Comparison of ENCODE assay signal across 8 mouse cellular contexts in the genomic region with DNA sequence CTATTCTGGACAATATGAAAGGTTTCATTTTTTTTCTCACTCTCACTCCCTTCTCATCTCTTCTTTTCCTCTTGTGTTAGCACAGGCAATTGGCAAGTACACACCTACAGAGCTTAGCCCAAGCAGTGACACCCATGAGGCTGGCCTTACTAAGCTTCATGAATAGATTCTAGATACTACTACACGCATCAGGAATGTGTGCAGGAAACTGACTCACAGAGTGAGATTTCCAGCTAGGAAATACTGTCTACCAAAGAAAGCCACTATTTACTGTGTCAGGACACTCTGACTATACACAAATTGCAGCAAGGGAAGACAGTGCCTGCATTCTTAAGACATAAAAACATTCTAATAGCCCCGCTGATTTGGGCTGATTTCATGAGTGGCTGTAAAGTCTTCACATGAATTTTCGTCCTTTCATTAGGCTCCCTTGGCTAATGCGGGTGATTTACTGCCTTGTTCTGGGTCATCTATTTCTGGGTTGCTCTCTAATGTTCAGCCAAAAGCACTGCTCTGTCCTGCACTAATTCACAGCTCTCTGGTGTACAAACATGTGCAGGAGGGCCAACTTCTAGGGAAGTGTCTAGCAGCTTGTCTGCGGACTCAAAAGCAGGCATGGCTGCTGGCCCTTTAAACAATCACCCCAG.
DNase-seq lines count a peak whose midpoint lies in the region; ATAC-seq and TF ChIP-seq lines count a peak whose summit lies in the region.

No protein-coding gene starts in this region.

- no peak overlapping the region for H3K4me3 ChIP-seq in midbrain, postnatal 0 days (ENCODE audit: low read depth, low read length)
- H3K4me3 ChIP-seq in midbrain, embryonic 10.5 days = no peak overlapping the region
- H3K4me3 ChIP-seq in heart, postnatal 0 days (ENCODE audit: low read depth, low read length) = no peak overlapping the region
- H3K4me3 ChIP-seq in neural tube, embryonic 12.5 days = no peak overlapping the region

- peak; percentile 10 for DNase-seq in cerebellum, adult 8-10 months
- no peak for DNase-seq in cerebellum, adult 11 months
- DNase-seq in midbrain, postnatal 0 days (ENCODE audit: low spot score) = peak; percentile 43
- no peak for DNase-seq in midbrain, embryonic 10.5 days (ENCODE audit: low spot score)
- DNase-seq in heart, postnatal 0 days (ENCODE audit: low spot score) = peak; percentile 39
- DNase-seq in left cerebral cortex, postnatal 14 days (ENCODE audit: low spot score in 2 of 2) = no peak
- DNase-seq in lung, postnatal 14 days = no peak

- H3K9ac ChIP-seq in midbrain, postnatal 0 days (replicated peaks; ENCODE audit: low read length, poor library complexity, severe bottlenecking) = no peak overlapping the region
- no peak overlapping the region for H3K9ac ChIP-seq in heart, postnatal 0 days (replicated peaks; ENCODE audit: low read depth, low read length)
- no peak overlapping the region for H3K9ac ChIP-seq in neural tube, embryonic 12.5 days

- H3K36me3 ChIP-seq in midbrain, postnatal 0 days (ENCODE audit: insufficient read depth, low read length) = peaks cover 5% of the 10 kb centered on the region; the same call in 1 of the 2 replicates
- H3K36me3 ChIP-seq in midbrain, embryonic 10.5 days = peaks cover 26% of the 10 kb centered on the region
- H3K36me3 ChIP-seq in heart, postnatal 0 days (replicated peaks; ENCODE audit: control insufficient read depth, insufficient read depth, low read length) = peaks cover 26% of the 10 kb centered on the region
- H3K36me3 ChIP-seq in neural tube, embryonic 12.5 days = peaks cover 2% of the 10 kb centered on the region; the same call in 1 of the 2 replicates

- 66% methylated on average over 5 of the region's 5 CpGs for WGBS in midbrain, postnatal 0 days
- WGBS in midbrain, embryonic 10.5 days = 82% methylated on average over 5 of the region's 5 CpGs
- WGBS in heart, postnatal 0 days = 35% methylated on average over 5 of the region's 5 CpGs
- 23% methylated on average over 5 of the region's 5 CpGs for WGBS in neural tube, embryonic 12.5 days

- intact Hi-C loops in left cerebral cortex, postnatal 14 days (cut with DNase I) = no loop called here

- H3K27me3 ChIP-seq in midbrain, postnatal 0 days (ENCODE audit: insufficient read depth, low read length) = no peaks in the 10 kb centered on the region
- H3K27me3 ChIP-seq in midbrain, embryonic 10.5 days (ENCODE audit: low read depth, poor library complexity, severe bottlenecking) = no peaks in the 10 kb centered on the region
- no peaks in the 10 kb centered on the region for H3K27me3 ChIP-seq in heart, postnatal 0 days (ENCODE audit: control insufficient read depth, insufficient read depth, low read length)
- no peaks in the 10 kb centered on the region for H3K27me3 ChIP-seq in neural tube, embryonic 12.5 days (replicated peaks)

- no peaks in the 10 kb centered on the region for H3K4me1 ChIP-seq in midbrain, postnatal 0 days (ENCODE audit: insufficient read depth, low read length)
- H3K4me1 ChIP-seq in midbrain, embryonic 10.5 days = no peaks in the 10 kb centered on the region
- H3K4me1 ChIP-seq in heart, postnatal 0 days (ENCODE audit: control insufficient read depth, insufficient read depth) = peaks cover 30% of the 10 kb centered on the region
- peaks cover 17% of the 10 kb centered on the region for H3K4me1 ChIP-seq in neural tube, embryonic 12.5 days

- no peak for ATAC-seq in midbrain, postnatal 0 days (ENCODE audit: low FRiP score)
- peak; percentile 47; the same call in 1 of the 2 replicates for ATAC-seq in heart, postnatal 0 days (ENCODE audit: insufficient read depth, low read depth)
- ATAC-seq in neural tube, embryonic 12.5 days (ENCODE audit: low FRiP score, low read depth) = peak; percentile 67

- no peak overlapping the region for H3K4me2 ChIP-seq in midbrain, postnatal 0 days (ENCODE audit: low read depth, low read length, poor library complexity, severe bottlenecking)
- no peak overlapping the region for H3K4me2 ChIP-seq in heart, postnatal 0 days (ENCODE audit: low read depth, low read length)
- no peak overlapping the region for H3K4me2 ChIP-seq in neural tube, embryonic 12.5 days (replicated peaks)

- no peak for TF ChIP-seq CTCF in midbrain, postnatal 0 days (IDR thresholded peaks at IDR 0.05)
- no peak for TF ChIP-seq CTCF in heart, postnatal 0 days (IDR thresholded peaks at IDR 0.05; ENCODE audit: low read depth)

- no peak for TF ChIP-seq EP300 in heart, postnatal 0 days (IDR thresholded peaks at IDR 0.05; ENCODE audit: low read depth)

- no peak overlapping the region for H3K27ac ChIP-seq in midbrain, postnatal 0 days (ENCODE audit: low read depth, low read length)
- no peak overlapping the region for H3K27ac ChIP-seq in midbrain, embryonic 10.5 days (replicated peaks)
- peak overlapping the region; percentile 60 for H3K27ac ChIP-seq in heart, postnatal 0 days (ENCODE audit: low read depth)
- no peak overlapping the region for H3K27ac ChIP-seq in neural tube, embryonic 12.5 days

- H3K9me3 ChIP-seq in midbrain, postnatal 0 days (ENCODE audit: low read length) = no peaks in the 10 kb centered on the region
- no peaks in the 10 kb centered on the region for H3K9me3 ChIP-seq in midbrain, embryonic 10.5 days (replicated peaks)
- H3K9me3 ChIP-seq in heart, postnatal 0 days (replicated peaks; ENCODE audit: control insufficient read depth, low read length) = no peaks in the 10 kb centered on the region
- no peaks in the 10 kb centered on the region for H3K9me3 ChIP-seq in neural tube, embryonic 12.5 days

Comparison
In these comparisons a context has a peak if more than half of its experiments do, and no peak if none do; other contexts are left out.
1. DNase-seq: peak in cerebellum, adult 8-10 months (single experiment), midbrain, postnatal 0 days (single experiment) and heart, postnatal 0 days (single experiment); none in cerebellum, adult 11 months (single experiment), midbrain, embryonic 10.5 days (single experiment), left cerebral cortex, postnatal 14 days (0 of 2) and lung, postnatal 14 days (single experiment).